Mouse (Mus musculus) intestine, embryonic 15.5 days (tissue): ENCODE measurements around the gene Olfr1318. TPM values are rescaled to one million over a fixed set of nuclear protein-coding genes. Genes with fewer than 3 reads are reported as not detected.

Experiments
- ATAC-seq: fragments of 200-750 bp; cut with Nextera tagmentation; 2 replicates; pipeline ENCODE4 v1.8.0; 2017; ENCODE audit warnings: moderate TSS enrichment, moderate library complexity
- H3K27ac ChIP-seq: fragments of 300-500 bp; sonication (generic); 2 replicates; pipeline ENCODE4 v1.5.1; 2015; ENCODE audit warnings: mild to moderate bottlenecking, inconsistent platforms
- H3K27me3 ChIP-seq: fragments of 300-500 bp; sonication (generic); replicated peaks from 2 replicates; pipeline ENCODE4 v1.6.1; 2015; ENCODE audit warnings: inconsistent platforms
- H3K36me3 ChIP-seq: fragments of 300-500 bp; sonication (generic); 2 replicates; pipeline ENCODE4 v1.6.1; 2015; ENCODE audit warnings: inconsistent platforms
- H3K4me1 ChIP-seq: fragments of 300-500 bp; sonication (generic); replicated peaks from 2 replicates; pipeline ENCODE4 v1.6.1; 2015; ENCODE audit warnings: inconsistent platforms
- H3K4me2 ChIP-seq: fragments of 300-500 bp; sonication (generic); replicated peaks from 2 replicates; pipeline ENCODE4 v1.6.1; 2015; ENCODE audit warnings: mild to moderate bottlenecking, inconsistent platforms
- H3K4me3 ChIP-seq: fragments of 300-500 bp; sonication (generic); replicated peaks from 2 replicates; pipeline ENCODE4 v1.5.1; 2015; ENCODE audit warnings: inconsistent platforms
- H3K9ac ChIP-seq: fragments of 300-500 bp; sonication (generic); 2 replicates; pipeline ENCODE4 v1.6.1; 2015; ENCODE audit warnings: inconsistent platforms
- H3K9me3 ChIP-seq: fragments of 300-500 bp; sonication (generic); 2 replicates; pipeline ENCODE4 v1.6.1; 2016; ENCODE audit warnings: inconsistent platforms
- WGBS: fragments of 180-500 bp; shearing (Covaris S2); methylation state at CpG from one replicate; pipeline ENCODE4 v1.1.7; 2015; 5-methylcytosine and 5-hydroxymethylcytosine counted together
- polyA plus RNA-seq: library from polyadenylated mRNA; unstranded; fragments of >200 nt; fragmentation: Nextera tagmentation; extraction: Ambion mirVana; gene quantifications from 2 replicates; pipeline ENCODE4 v1.2.1, GENCODE M21; 2015

Olfr1318 gene
- polyA plus RNA-seq: not detected in 2 replicates

- no peak for ATAC-seq
- Histone ChIP-seq H3K4me2 (no peak within 1 kb of the TSS), H3K27ac (no peak within 1 kb of the TSS), H3K27me3 (no peaks in the 10 kb centered on the region), H3K9me3 (no peaks in the 10 kb centered on the region), H3K4me3 (no peak within 1 kb of the TSS), H3K9ac (no peak within 1 kb of the TSS), H3K36me3 (no peaks in the 10 kb centered on the region), H3K4me1 (no peaks in the 10 kb centered on the region)
Observed at GRCm38 (mm10) chr2:112153898-112154297, at the start of gene Olfr1318. TSS of gene Olfr1318 (plus strand) at chr2:112154198.

GRCm38 (mm10) chr2:112115340-112115739 is 38.7 kb upstream of the Olfr1318 start, which contains the start of gene Olfr1315-ps1:
TSS of gene Olfr1315-ps1 (minus strand) at chr2:112115440.
- Histone ChIP-seq H3K4me1 (no peaks in the 10 kb centered on the region), H3K27ac (no peak within 1 kb of the TSS), H3K4me2 (no peak within 1 kb of the TSS), H3K9me3 (no peaks in the 10 kb centered on the region), H3K9ac (no peak within 1 kb of the TSS), H3K36me3 (no peaks in the 10 kb centered on the region), H3K4me3 (no peak within 1 kb of the TSS), H3K27me3 (no peaks in the 10 kb centered on the region)
- ATAC-seq: no peak
- WGBS: 73% methylated on average over 1 of the region's 1 CpGs

- WGBS: 82% methylated on average over 2 of the region's 2 CpGs
- H3K4me2 ChIP-seq: no peak within 1 kb of the TSS
- H3K36me3 ChIP-seq: no peaks in the 10 kb centered on the region
- no peak within 1 kb of the TSS for H3K4me3 ChIP-seq
- H3K27me3 ChIP-seq: no peaks in the 10 kb centered on the region
- H3K27ac ChIP-seq: no peak within 1 kb of the TSS
- H3K4me1 ChIP-seq: no peaks in the 10 kb centered on the region
- H3K9me3 ChIP-seq: no peaks in the 10 kb centered on the region
- H3K9ac ChIP-seq: no peak within 1 kb of the TSS
- no peak for ATAC-seq
Observed at GRCm38 (mm10) chr2:112134877-112135276, 19.1 kb upstream of the Olfr1318 start, which contains the start of gene Olfr1316. TSS of gene Olfr1316 (minus strand) at chr2:112134977.

- no peak within 1 kb of the TSS for H3K9ac ChIP-seq
- no peaks in the 10 kb centered on the region for H3K4me1 ChIP-seq
- WGBS: 68% methylated on average over 2 of the region's 2 CpGs
- H3K27me3 ChIP-seq: no peaks in the 10 kb centered on the region
- H3K4me3 ChIP-seq: no peak within 1 kb of the TSS
- no peak within 1 kb of the TSS for H3K27ac ChIP-seq
- no peaks in the 10 kb centered on the region for H3K9me3 ChIP-seq
- H3K4me2 ChIP-seq: no peak within 1 kb of the TSS
- no peaks in the 10 kb centered on the region for H3K36me3 ChIP-seq
- no peak for ATAC-seq
Observed at GRCm38 (mm10) chr2:112140029-112140428, 14.0 kb upstream of the Olfr1318 start, which contains the start of gene Olfr1317. TSS of gene Olfr1317 (plus strand) at chr2:112140329.

GRCm38 (mm10) chr2:112196859-112197258 is 42.9 kb downstream of the Olfr1318 start:
- no peak overlapping the region for H3K9ac ChIP-seq
- no peak overlapping the region for H3K4me2 ChIP-seq
- no peaks in the 10 kb centered on the region for H3K9me3 ChIP-seq
- no peak overlapping the region for H3K27ac ChIP-seq
- no peaks in the 10 kb centered on the region for H3K27me3 ChIP-seq
- no peak for ATAC-seq
- H3K36me3 ChIP-seq: no peaks in the 10 kb centered on the region
- WGBS: 0% methylated on average over 2 of the region's 2 CpGs
- H3K4me1 ChIP-seq: no peaks in the 10 kb centered on the region
- no peak overlapping the region for H3K4me3 ChIP-seq

GRCm38 (mm10) chr2:112203056-112203455 is 49.1 kb downstream of the Olfr1318 start:
- 53% methylated on average over 6 of the region's 6 CpGs for WGBS
- Histone ChIP-seq H3K4me3 (no peak overlapping the region), H3K36me3 (no peaks in the 10 kb centered on the region), H3K27me3 (no peaks in the 10 kb centered on the region), H3K4me2 (no peak overlapping the region), H3K4me1 (no peaks in the 10 kb centered on the region), H3K27ac (no peak overlapping the region), H3K9ac (no peak overlapping the region), H3K9me3 (no peaks in the 10 kb centered on the region)
- ATAC-seq: no peak

Other genes with a start within 250 kb of the Olfr1318 start
- not detected in 2 replicates for gene Olfr1306, start 237.9 kb upstream of the Olfr1318 start, polyA plus RNA-seq
- gene Olfr1307, start 204.8 kb upstream of the Olfr1318 start, polyA plus RNA-seq: 0.01 TPM in 1 of 2 replicates, not detected in the other
- gene Olfr1308, start 189.3 kb upstream of the Olfr1318 start, polyA plus RNA-seq: not detected in 2 replicates
- gene Olfr1309, start 163.9 kb upstream of the Olfr1318 start, polyA plus RNA-seq: not detected in 2 replicates
- not detected in 2 replicates for gene Olfr1310, start 141.5 kb upstream of the Olfr1318 start, polyA plus RNA-seq
- not detected in 2 replicates for gene Olfr1311, start 129.8 kb upstream of the Olfr1318 start, polyA plus RNA-seq
- gene Olfr1312, start 104.0 kb upstream of the Olfr1318 start, polyA plus RNA-seq: not detected in 2 replicates
- gene Olfr1313, start 76.4 kb upstream of the Olfr1318 start, polyA plus RNA-seq: not detected in 2 replicates
- not detected in 2 replicates for gene Olfr1314, start 57.4 kb upstream of the Olfr1318 start, polyA plus RNA-seq
- gene Olfr1315-ps1, start 38.8 kb upstream of the Olfr1318 start, polyA plus RNA-seq: not detected in 2 replicates
- not detected in 2 replicates for gene Olfr1316, start 19.2 kb upstream of the Olfr1318 start, polyA plus RNA-seq
- gene Olfr1317, start 13.9 kb upstream of the Olfr1318 start, polyA plus RNA-seq: not detected in 2 replicates
- gene Lpcat4, start 85.3 kb downstream of the Olfr1318 start, polyA plus RNA-seq: 22.8 and 23.8 TPM in 2 replicates
- gene Nutm1, start 105.1 kb downstream of the Olfr1318 start, polyA plus RNA-seq: not detected in 2 replicates
- gene Nop10, start 107.7 kb downstream of the Olfr1318 start, polyA plus RNA-seq: 256 and 271 TPM in 2 replicates
- gene Slc12a6, start 111.6 kb downstream of the Olfr1318 start, polyA plus RNA-seq: 13.8 TPM in 2 replicates
- gene Gm21985, start 112.1 kb downstream of the Olfr1318 start, polyA plus RNA-seq: not detected in 2 replicates
- 109 and 113 TPM in 2 replicates for gene Emc4, start 213.8 kb downstream of the Olfr1318 start, polyA plus RNA-seq
- gene Katnbl1, start 225.0 kb downstream of the Olfr1318 start, polyA plus RNA-seq: 35.2 and 43.0 TPM in 2 replicates